Mouse (Mus musculus): ENCODE data around the gene Pld3. TPM values are rescaled to one million over a fixed set of nuclear protein-coding genes. Genes with fewer than 3 reads are reported as not detected.

Gene Pld3
- polyA plus RNA-seq, 1 experiment = 52.2 TPM

DNA sequence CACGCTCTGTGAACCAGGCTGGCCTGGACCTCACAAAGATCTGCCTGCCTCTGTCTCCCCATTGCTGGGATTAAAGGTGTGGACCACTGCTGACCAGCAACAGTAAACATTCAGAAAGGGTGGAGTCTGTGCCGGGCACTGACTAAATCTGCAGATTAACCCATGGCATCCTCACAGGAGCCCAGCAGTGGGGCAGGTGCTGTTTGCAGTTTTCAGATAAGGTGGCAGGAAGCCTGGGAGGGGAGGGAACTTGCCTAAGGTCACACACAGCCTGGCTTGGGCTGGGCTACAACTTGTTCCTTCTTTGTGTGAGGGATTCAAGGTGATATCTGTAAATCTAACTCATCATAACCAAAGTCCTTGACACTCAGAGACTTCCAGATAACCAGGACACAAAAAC is 12.5 kb downstream of the Pld3 start:
- TF ChIP-seq POLR2A (IDR thresholded peaks at IDR 0.05; ENCODE audit: borderline replicate concordance, control insufficient read depth, low read depth, low read length) (no peak), CTCF (IDR thresholded peaks at IDR 0.05; ENCODE audit: control insufficient read depth, insufficient read depth, low read length) (no peak)
- Histone ChIP-seq H3K4me1 (ENCODE audit: control insufficient read depth, insufficient read depth, low read length) (peaks cover 6% of the 10 kb centered on the region), H3K27ac (ENCODE audit: control insufficient read depth, insufficient read depth, low read depth, low read length, poor library complexity) (no peak overlapping the region), H3K4me3 (replicated peaks; ENCODE audit: control insufficient read depth, low read depth, low read length) (no peak overlapping the region)
- 70% methylated on average over 2 of the region's 2 CpGs for WGBS

DNA sequence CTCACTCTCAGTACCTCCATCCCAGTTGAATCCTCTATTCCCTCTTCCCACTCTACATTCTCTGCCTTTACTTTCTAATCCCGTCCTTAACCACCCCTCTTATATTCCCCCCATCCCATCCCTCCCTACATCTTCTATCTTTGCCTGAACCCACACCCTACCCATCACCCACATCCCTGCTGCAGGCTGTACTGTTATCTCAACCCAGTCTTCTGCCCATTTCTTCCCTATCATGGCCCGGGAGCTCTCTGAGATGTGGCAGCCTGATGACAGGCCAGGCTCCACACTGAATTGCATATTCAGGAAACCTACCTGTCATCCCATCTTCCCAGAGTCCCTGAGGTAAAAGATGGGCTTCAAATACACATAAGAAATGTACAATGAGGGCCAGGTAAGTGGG is 14.2 kb downstream of the Pld3 start:
- Histone ChIP-seq H3K4me3 (replicated peaks; ENCODE audit: control insufficient read depth, low read depth, low read length) (no peak overlapping the region), H3K4me1 (ENCODE audit: control insufficient read depth, insufficient read depth, low read length) (peaks cover 8% of the 10 kb centered on the region), H3K27ac (ENCODE audit: control insufficient read depth, insufficient read depth, low read depth, low read length, poor library complexity) (no peak overlapping the region)
- 68% methylated on average over 2 of the region's 2 CpGs for WGBS
- TF ChIP-seq POLR2A (IDR thresholded peaks at IDR 0.05; ENCODE audit: borderline replicate concordance, control insufficient read depth, low read depth, low read length) (no peak), CTCF (IDR thresholded peaks at IDR 0.05; ENCODE audit: control insufficient read depth, insufficient read depth, low read length) (no peak)

DNA sequence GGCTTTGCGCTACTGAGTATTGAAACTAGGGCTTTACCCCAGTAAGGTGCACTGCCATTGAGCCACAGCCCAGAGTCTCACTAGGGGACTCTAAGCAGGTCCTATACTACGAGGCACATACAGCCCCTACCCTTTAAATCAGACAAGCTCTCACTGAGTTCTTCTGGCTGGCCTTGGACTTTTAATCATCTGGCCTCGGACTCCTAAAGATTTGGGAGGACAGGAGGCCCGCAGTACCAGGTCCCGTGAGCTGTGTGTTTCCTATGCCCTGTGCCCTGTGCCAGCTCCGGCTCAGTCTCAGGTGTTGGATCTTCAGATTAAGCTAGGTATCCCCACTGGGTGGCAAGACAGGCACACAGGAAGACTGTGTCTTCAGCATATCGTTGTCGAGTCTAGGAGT is 15.0 kb downstream of the Pld3 start:
- Histone ChIP-seq H3K27ac (ENCODE audit: control insufficient read depth, insufficient read depth, low read depth, low read length, poor library complexity) (no peak overlapping the region), H3K4me1 (ENCODE audit: control insufficient read depth, insufficient read depth, low read length) (peaks cover 8% of the 10 kb centered on the region), H3K4me3 (replicated peaks; ENCODE audit: control insufficient read depth, low read depth, low read length) (no peak overlapping the region)
- 89% methylated on average over 8 of the region's 8 CpGs for WGBS
- TF ChIP-seq CTCF (IDR thresholded peaks at IDR 0.05; ENCODE audit: control insufficient read depth, insufficient read depth, low read length) (no peak), POLR2A (IDR thresholded peaks at IDR 0.05; ENCODE audit: borderline replicate concordance, control insufficient read depth, low read depth, low read length) (no peak)

DNA sequence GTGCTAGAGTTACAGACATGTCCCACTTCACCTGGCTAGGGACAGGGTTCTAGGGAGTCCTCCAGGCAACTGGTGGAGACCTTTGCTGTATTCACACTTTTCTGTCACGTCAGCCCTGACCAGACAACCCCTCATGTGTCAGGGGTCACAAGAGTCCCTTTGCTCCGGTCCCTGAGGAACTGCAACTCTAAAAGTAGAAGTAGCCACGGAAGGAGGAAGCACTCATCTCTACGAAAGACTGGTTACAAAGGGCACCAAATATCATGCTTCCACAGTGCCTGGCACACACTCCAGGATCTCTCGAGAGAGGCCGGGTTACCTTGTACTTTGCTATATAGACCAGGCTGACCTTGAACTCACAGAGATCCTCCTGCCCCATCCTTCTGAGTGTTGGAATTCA is 16.4 kb downstream of the Pld3 start:
- no peak overlapping the region for H3K4me3 ChIP-seq (replicated peaks; ENCODE audit: control insufficient read depth, low read depth, low read length)
- H3K27ac ChIP-seq (ENCODE audit: control insufficient read depth, insufficient read depth, low read depth, low read length, poor library complexity) = no peak overlapping the region
- TF ChIP-seq CTCF (IDR thresholded peaks at IDR 0.05; ENCODE audit: control insufficient read depth, insufficient read depth, low read length) (no peak), POLR2A (IDR thresholded peaks at IDR 0.05; ENCODE audit: borderline replicate concordance, control insufficient read depth, low read depth, low read length) (no peak)
- WGBS = 55% methylated on average over 6 of the region's 6 CpGs
- peaks cover 8% of the 10 kb centered on the region for H3K4me1 ChIP-seq (ENCODE audit: control insufficient read depth, insufficient read depth, low read length)

DNA sequence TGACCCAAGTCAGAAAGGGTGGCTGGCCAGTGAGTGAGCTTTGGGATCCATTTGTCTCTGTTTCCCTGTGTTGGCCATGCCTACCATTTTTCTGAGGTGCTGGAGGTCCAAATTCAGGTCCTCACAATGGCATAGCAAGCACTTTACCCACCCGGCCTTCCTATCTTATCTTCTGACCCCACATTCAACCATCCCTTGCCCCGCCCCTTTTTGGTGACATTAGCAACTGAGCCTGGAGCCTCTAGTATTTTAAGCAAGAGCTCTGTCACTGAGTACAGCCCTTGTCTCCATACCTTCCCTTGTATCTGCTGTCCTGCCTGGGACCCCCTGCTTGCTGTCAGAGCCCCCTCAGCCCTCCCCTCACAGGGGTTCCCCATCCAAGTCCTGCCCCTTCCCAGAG is 17.6 kb downstream of the Pld3 start:
- 48% methylated on average over 2 of the region's 2 CpGs for WGBS
- no peak for TF ChIP-seq CTCF (IDR thresholded peaks at IDR 0.05; ENCODE audit: control insufficient read depth, insufficient read depth, low read length)
- no peak for TF ChIP-seq POLR2A (IDR thresholded peaks at IDR 0.05; ENCODE audit: borderline replicate concordance, control insufficient read depth, low read depth, low read length)
- no peak overlapping the region for H3K27ac ChIP-seq (ENCODE audit: control insufficient read depth, insufficient read depth, low read depth, low read length, poor library complexity)
- peaks cover 4% of the 10 kb centered on the region for H3K4me1 ChIP-seq (ENCODE audit: control insufficient read depth, insufficient read depth, low read length)
- no peak overlapping the region for H3K4me3 ChIP-seq (replicated peaks; ENCODE audit: control insufficient read depth, low read depth, low read length)

DNA sequence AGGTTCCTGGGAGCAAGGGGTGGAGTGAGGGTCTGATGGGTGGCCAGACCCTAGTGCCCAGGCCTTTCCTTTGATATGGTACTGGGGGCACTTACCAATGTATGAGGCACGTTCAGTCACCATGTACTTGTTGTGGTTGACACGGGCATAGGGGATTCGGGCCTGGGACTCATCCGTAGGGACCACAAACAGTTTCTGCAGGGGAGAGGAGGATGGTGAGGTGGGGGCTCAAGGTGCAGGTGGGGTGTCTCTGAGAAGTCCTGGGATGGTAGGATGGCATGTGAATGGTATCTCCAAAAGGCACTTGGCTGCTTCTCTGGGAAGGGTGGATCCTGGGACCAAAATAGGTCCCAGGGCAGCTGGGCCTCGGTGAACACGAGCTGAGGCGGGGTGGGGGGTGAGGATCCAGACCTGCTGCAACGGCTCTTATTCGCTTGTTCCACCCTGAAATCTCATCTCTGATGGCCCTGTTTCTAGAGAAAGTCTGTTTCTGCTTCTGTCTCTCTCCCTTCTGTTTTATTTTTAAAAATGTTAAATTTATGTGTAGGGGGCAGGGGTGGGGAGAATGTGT is 20.5 kb downstream of the Pld3 start:
- H3K4me1 ChIP-seq (ENCODE audit: control insufficient read depth, insufficient read depth, low read length) = peaks cover 3% of the 10 kb centered on the region
- no peak overlapping the region for H3K27ac ChIP-seq (ENCODE audit: control insufficient read depth, insufficient read depth, low read depth, low read length, poor library complexity)
- 92% methylated on average over 9 of the region's 9 CpGs for WGBS
- TF ChIP-seq POLR2A (IDR thresholded peaks at IDR 0.05; ENCODE audit: borderline replicate concordance, control insufficient read depth, low read depth, low read length) = no peak
- TF ChIP-seq CTCF (IDR thresholded peaks at IDR 0.05; ENCODE audit: control insufficient read depth, insufficient read depth, low read length) = no peak
- H3K4me3 ChIP-seq (replicated peaks; ENCODE audit: control insufficient read depth, low read depth, low read length) = no peak overlapping the region

DNA sequence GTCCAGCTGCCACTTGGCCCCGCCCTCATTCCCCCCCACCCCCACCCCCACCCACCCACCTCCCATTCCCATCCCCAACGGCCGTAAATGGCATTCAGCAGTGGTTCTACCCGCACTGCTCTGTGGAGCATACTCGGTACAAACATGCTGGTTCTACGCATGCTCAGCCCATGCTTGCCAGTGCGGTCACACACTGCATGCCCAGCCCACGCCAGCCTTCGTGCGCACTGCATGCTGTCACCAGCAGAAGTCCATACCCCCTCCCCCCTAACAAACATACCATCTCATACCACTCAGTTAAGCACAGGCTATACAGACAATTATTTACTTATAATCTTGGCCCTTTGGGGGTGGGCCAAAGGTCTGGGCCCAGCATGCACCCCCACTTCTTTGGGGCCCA is 21.3 kb downstream of the Pld3 start:
- H3K4me3 ChIP-seq (replicated peaks; ENCODE audit: control insufficient read depth, low read depth, low read length) = no peak overlapping the region
- TF ChIP-seq POLR2A (IDR thresholded peaks at IDR 0.05; ENCODE audit: borderline replicate concordance, control insufficient read depth, low read depth, low read length) (no peak), CTCF (IDR thresholded peaks at IDR 0.05; ENCODE audit: control insufficient read depth, insufficient read depth, low read length) (no peak)
- WGBS = 94% methylated on average over 10 of the region's 10 CpGs

DNA sequence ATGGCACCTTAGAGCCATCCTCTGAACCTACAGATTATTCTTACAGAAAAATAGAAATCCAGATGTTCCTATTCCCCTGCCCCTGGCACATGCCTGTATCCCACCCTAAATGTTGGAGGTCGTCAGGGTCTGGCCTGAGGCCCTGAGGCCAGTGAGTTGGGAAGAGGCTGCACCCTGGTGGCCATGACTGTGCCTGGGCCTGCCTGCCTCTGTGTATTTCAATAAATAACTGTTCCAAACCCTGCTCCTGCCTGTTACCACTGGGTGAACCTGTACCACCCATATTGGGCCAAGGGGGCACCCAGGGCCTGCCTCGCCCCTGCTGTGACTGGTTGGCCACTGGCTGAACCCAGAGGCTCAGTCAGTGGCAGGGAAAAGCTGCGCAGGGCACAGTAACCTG is 22.1 kb downstream of the Pld3 start:
- H3K4me3 ChIP-seq (replicated peaks; ENCODE audit: control insufficient read depth, low read depth, low read length) = no peak overlapping the region
- TF ChIP-seq CTCF (IDR thresholded peaks at IDR 0.05; ENCODE audit: control insufficient read depth, insufficient read depth, low read length) (no peak), POLR2A (IDR thresholded peaks at IDR 0.05; ENCODE audit: borderline replicate concordance, control insufficient read depth, low read depth, low read length) (no peak)
- H3K27ac ChIP-seq (ENCODE audit: control insufficient read depth, insufficient read depth, low read depth, low read length, poor library complexity) = no peak overlapping the region
- H3K4me1 ChIP-seq (ENCODE audit: control insufficient read depth, insufficient read depth, low read length) = peaks cover 2% of the 10 kb centered on the region; the same call in 1 of the 2 replicates
- WGBS = 73% methylated on average over 3 of the region's 3 CpGs

More for the DNA sequence above, 21.3 kb downstream of the Pld3 start:
- Histone ChIP-seq H3K27ac (ENCODE audit: control insufficient read depth, insufficient read depth, low read depth, low read length, poor library complexity) (no peak overlapping the region), H3K4me1 (ENCODE audit: control insufficient read depth, insufficient read depth, low read length) (peaks cover 2% of the 10 kb centered on the region; the same call in 1 of the 2 replicates)

DNA sequence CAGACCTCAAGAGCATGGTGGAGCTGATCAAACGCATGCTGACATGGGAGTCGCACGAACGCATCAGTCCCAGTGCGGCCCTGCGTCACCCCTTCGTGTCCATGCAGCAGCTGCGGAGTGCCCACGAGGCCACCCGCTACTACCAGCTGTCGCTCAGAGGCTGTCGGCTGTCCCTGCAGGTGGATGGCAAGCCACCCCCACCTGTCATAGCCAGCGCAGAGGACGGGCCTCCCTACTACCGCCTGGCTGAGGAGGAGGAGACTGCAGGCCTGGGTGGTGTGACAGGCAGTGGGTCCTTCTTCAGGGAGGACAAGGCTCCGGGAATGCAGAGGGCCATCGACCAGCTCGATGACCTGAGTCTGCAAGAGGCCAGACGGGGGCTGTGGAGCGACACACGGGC is 23.9 kb downstream of the Pld3 start:
- WGBS = 90% methylated on average over 21 of the region's 21 CpGs
- Histone ChIP-seq H3K4me3 (replicated peaks; ENCODE audit: control insufficient read depth, low read depth, low read length) (no peak overlapping the region), H3K4me1 (ENCODE audit: control insufficient read depth, insufficient read depth, low read length) (no peaks in the 10 kb centered on the region), H3K27ac (ENCODE audit: control insufficient read depth, insufficient read depth, low read depth, low read length, poor library complexity) (no peak overlapping the region)
- TF ChIP-seq POLR2A (IDR thresholded peaks at IDR 0.05; ENCODE audit: borderline replicate concordance, control insufficient read depth, low read depth, low read length) = no peak
- no peak for TF ChIP-seq CTCF (IDR thresholded peaks at IDR 0.05; ENCODE audit: control insufficient read depth, insufficient read depth, low read length)
